Mouse (Mus musculus) spleen, postnatal 10 days (tissue): ENCODE measurements around the gene Sept5.

Experiments
- DNase-seq, 2 experiments: peaks; one replicate each; pipeline ENCODE4 v3.0.0; 2021 to 2022; ENCODE audit warnings: low spot score in 2 of 2

The Sept5 gene

GRCm38 (mm10) chr16:18632816-18633215 lies 3.1 kb upstream of the Sept5 start:
- no peak for DNase-seq

GRCm38 (mm10) chr16:18632059-18632458 lies 2.3 kb upstream of the Sept5 start:
- DNase-seq, result no peak

DNA sequence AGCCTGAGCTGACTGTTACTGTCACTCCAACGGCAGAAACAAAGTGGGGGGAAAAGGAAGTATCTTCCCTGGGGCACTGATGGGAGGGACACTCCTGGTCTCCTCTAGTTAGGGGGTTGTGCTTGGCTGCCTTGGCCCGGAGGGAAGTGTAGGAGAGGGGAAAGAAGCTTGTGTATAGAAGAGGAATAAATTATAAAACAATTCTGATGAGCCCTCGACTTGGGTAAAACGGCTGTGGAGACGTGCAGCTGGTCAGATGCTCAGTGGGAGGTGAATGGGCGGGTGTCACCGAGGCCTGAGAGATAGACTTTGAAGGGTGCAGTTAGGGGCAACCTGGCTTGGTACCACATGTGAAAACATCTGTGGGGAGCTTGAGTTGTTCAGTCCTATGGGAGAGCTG lies 1.4 kb upstream of the Sept5 start:
- DNase-seq, result no peak

GRCm38 (mm10) chr16:18630291-18630690 lies 537 bp upstream of the Sept5 start:
- DNase-seq, result no peak

GRCm38 (mm10) chr16:18628948-18629340 lies 810 bp downstream of the Sept5 start:
- DNase-seq, result no peak

GRCm38 (mm10) chr16:18628206-18628947 lies 1.4 kb downstream of the Sept5 start:
- no peak for DNase-seq

DNA sequence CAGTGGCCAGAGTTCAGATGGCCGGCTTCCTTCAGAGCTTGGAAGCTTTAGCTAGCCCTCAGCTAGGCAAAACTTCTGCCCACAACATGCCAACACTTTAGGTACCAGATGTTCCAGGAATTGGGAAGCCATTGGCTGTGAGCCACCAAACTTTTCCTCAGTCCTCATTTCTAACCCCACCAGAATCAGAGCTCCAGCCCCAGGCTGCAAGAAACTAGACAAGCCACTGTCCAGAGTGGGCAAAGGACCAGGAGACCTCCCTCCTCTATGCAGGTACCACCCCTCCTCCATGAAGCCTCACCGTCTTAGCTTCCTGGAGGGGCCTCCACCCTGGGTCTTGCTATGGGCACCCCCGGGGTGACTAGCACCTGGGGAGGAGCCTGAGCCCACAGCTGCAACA lies 2.6 kb downstream of the Sept5 start:
- DNase-seq, result no peak

GRCm38 (mm10) chr16:18626376-18626878 lies 3.3 kb downstream of the Sept5 start, which contains the start of gene Gm49601:
Gm49601 (minus strand) TSS chr16:18626427.
- peak; percentile 70 to 81 for DNase-seq

DNA sequence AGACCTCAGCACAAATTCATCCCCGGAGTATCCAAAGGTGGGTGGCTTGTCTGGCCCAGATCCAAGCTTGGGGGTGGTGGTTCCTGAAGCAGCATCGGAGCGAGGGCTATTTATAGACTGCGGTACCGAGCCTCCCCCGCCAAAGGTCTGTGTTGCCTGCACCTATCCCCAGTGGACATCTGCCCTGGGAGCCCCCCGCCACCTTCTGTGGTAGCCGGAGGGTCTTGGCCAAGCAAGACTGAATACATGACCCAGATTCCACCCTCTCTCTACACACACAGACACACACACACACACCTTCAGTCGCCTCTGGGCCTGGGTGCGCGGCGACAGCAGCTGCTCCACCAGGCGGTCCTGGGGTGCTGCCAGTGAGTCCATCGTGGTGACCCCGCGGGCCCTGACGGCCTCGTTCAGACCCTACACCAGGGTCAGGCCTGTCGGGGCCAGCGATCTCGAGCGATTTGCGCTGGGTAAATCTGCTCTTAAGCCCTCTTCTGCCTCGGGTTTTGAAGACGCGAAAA lies 3.9 kb downstream of the Sept5 start:
- no peak for DNase-seq

GRCm38 (mm10) chr16:18625097-18625496 lies 4.7 kb downstream of the Sept5 start:
- no peak for DNase-seq

DNA sequence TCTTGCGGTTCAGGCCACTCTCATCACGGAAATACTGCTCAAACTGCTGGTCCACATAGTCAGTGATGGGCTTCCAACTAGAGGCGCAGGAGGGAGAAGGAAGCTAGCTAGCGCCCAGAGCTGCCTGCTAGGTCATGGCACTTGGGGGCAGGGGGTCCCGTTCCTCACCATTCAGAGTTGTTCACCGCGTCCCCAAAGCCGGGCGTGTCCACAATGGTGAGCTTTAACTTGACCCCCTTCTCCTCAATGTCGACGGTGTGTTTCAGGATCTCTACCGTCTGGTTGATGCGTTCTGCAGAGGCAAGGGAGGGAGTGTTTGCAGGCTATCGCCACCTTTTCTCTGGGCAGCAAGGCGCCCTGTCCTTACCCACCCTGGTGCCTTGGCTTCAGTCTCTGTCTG lies 5.1 kb downstream of the Sept5 start:
- DNase-seq, result no peak

- DNase-seq, result no peak
Observed at GRCm38 (mm10) chr16:18623751-18624540, 5.8 kb downstream of the Sept5 start.

GRCm38 (mm10) chr16:18622916-18623750 lies 6.6 kb downstream of the Sept5 start:
- no peak for DNase-seq

DNA sequence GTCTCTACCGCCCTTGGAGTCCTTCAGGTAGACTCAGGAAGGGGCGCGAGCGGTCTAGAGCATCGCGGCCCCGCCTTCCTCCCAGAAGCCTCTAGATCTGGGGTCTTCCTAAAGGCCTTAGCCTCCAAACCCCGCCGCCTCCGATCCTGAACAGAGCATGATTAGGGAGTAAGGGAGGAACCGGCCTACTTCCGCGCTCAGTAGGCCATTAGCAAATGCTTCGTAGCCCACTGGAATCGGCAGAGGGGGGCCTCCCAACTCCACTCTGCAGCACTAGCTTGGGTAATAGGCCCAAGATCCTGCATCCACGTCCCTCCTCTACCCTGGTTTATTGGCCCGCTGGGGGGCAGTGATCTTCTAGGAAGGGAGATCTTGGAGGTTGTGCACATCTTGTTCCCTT lies 7.7 kb downstream of the Sept5 start, which contains the start of gene Gp1bb:
Gene Gp1bb (minus strand): TSS at position 385 of the 400 bp plus-strand sequence.
- no peak for DNase-seq

DNA sequence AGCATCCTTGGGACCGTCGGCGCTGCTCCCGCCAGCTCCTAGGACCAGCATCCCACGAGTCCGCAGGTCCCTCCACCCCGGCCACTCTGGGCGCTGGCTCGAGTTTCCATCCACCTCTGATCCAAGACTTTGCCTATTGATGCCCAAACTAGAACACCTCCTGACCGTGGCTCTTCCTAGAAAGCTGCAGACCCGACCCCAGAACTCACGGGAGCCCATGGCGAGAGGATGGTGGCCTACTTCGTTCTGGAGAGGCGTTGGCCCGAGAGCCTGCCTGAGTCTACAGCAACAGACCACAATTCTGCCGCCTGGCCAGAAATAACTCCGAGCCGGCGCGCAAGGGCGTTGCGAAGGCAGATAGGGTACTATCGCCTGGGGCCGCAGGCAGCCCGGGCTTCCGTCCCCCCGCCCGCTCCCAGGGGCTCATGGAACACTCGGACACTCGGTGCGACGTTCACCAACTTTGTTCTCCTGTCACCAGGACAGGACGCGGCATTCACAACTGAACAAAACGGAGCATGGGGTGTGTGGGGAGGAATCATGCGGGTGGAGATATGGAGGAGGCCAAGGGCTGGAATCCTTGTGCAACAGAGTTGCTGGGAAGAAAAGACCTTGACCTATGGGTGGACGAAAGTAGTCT lies 8.3 kb downstream of the Sept5 start:
- no peak for DNase-seq

DNA sequence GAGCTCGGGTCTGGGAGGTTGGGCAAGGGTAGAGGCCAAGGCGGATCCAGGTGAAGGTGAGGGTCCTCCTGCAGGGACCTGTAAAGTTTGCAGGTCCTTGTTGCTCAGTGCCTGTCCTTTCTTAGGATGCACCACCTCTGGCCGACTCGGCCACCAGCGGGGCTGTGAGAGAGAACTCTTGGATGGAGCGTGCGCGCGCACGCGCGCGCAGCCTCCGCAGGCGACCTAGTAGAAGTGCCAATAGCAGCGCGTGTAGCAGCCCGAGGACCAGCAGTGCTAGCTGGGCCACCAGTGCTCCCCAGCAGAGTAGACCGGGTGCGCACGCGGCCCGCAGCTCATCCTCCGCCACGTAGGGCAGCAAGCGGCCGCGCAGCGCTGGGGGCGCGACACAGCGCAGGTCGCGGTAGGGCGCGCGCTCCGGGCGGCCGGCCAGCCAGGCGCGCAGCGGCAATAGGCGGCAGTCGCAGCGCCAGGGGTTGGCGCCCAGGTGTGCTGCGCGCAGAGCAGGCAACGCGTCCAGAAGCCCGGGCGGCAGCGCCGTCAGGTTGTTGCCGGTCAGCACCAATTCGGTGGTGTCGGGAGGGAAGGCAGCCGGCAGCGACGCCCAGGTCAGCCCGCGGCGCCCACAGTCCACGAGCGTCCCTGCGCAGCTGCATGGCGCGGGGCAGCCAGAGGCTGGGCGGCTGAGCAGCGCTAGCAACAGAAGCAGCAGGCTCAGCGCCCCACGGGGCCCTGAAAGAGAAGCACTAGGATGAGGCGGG lies 9.0 kb downstream of the Sept5 start:
- no peak for DNase-seq

DNA sequence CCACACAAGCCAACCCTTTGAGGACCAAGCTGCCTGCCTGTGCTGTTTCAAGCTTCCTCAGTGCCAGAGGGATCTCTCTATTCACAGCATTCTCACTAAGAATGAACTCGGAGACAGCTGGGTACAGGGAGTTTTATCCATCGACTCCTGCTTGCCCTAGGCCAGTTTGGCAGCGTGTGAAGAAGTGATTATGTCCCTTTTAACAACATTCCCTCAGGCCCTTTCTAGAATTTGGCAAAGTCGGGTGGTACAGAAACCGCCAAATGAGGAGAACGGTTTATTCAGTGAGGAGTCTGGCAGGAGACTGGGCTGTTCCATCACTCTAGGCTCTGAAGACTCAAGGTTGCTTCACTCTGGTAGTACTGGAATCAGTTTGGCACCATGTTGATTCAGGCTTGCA lies 9.6 kb downstream of the Sept5 start:
- DNase-seq, result no peak

- DNase-seq, result no peak
Observed at GRCm38 (mm10) chr16:18619110-18619509, 10.6 kb downstream of the Sept5 start.

DNA sequence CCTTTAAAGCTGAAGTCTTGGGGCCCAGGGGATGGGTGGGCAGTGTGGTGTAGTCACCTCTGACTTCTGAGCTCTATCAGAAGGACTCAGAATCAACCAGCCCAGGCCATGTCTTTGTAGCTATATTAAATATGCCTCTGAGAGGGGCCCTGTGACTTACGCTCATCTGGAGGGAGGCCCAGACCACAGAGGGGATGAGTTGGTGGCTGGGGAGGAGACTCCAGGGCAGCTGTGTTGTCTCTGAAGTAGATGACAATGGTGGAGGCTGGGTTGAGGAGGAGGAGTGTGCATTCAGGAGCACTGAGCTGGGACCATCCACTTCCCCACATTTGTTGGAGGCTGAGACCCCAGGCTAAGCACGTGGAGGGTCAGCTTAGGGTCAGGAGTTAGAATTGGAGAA lies 11.5 kb downstream of the Sept5 start:
- DNase-seq, result no peak

GRCm38 (mm10) chr16:18617370-18618065 lies 12.2 kb downstream of the Sept5 start:
- peak; percentile 78 to 89 for DNase-seq
